Mouse (Mus musculus) stomach, embryonic 15.5 days (tissue): ENCODE measurements around the gene Hdac10. TPM values are rescaled to one million over a fixed set of nuclear protein-coding genes. Genes with fewer than 3 reads are reported as not detected.

Experiments used
- ATAC-seq: fragments of 200-750 bp; cut with Nextera tagmentation; 2 replicates; pipeline ENCODE4 v1.8.0; 2017; ENCODE audit warnings: low read depth, moderate number of reproducible peaks, moderate TSS enrichment; ENCODE audit not compliant: insufficient read depth, low FRiP score
- H3K27ac ChIP-seq: fragments of 300-500 bp; sonication (generic); 2 replicates; pipeline ENCODE4 v1.5.1; 2015; ENCODE audit warnings: mild to moderate bottlenecking, inconsistent platforms
- H3K27me3 ChIP-seq: fragments of 300-500 bp; sonication (generic); replicated peaks from 2 replicates; pipeline ENCODE4 v1.6.1; 2015; ENCODE audit warnings: inconsistent platforms
- H3K36me3 ChIP-seq: fragments of 300-500 bp; sonication (generic); 2 replicates; pipeline ENCODE4 v1.6.1; 2015; ENCODE audit warnings: inconsistent platforms
- H3K4me1 ChIP-seq: fragments of 300-500 bp; sonication (generic); 2 replicates; pipeline ENCODE4 v1.6.1; 2015; ENCODE audit warnings: inconsistent platforms
- H3K4me2 ChIP-seq: fragments of 300-500 bp; sonication (generic); 2 replicates; pipeline ENCODE4 v1.6.1; 2015; ENCODE audit warnings: mild to moderate bottlenecking, inconsistent platforms
- H3K4me3 ChIP-seq: fragments of 300-500 bp; sonication (generic); replicated peaks from 2 replicates; pipeline ENCODE4 v1.5.1; 2015; ENCODE audit warnings: inconsistent platforms
- H3K9ac ChIP-seq: fragments of 300-500 bp; sonication (generic); 2 replicates; pipeline ENCODE4 v1.6.1; 2015; ENCODE audit warnings: inconsistent platforms
- H3K9me3 ChIP-seq: fragments of 300-500 bp; sonication (generic); 2 replicates; pipeline ENCODE4 v1.6.1; 2016; ENCODE audit warnings: inconsistent platforms
- WGBS: fragments of 180-500 bp; shearing (Covaris S2); methylation state at CpG from one replicate; pipeline ENCODE4 v1.1.7; 2015; 5-methylcytosine and 5-hydroxymethylcytosine counted together
- polyA plus RNA-seq: library from polyadenylated mRNA; unstranded; fragments of >200 nt; fragmentation: Nextera tagmentation; extraction: Ambion mirVana; gene quantifications from 2 replicates; pipeline ENCODE4 v1.2.1, GENCODE M21; 2015

Gene Hdac10
- polyA plus RNA-seq, 1 experiment from 2014 or later = 20.9 TPM

DNA sequence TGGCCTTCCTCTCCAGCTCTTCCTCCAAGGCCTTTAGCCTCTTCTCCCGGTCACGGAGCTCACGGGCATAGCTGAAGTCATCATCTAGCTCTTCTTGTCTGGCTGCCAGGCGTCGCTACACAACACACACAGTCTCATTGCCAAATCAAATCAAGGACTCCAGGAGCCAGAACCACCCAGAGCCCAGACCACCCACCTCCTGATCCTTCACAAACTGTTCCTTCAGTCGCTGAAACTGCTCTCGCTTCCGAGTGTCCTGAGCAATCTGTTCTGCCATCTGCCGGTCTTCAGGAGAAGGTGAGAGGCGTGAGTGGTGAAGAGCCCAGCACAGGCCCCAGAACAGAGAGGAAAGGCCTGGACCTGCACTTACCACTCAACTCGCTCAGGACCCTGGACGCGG is 22.4 kb downstream of the Hdac10 start:
- no peak for ATAC-seq
- Histone ChIP-seq H3K27ac (no peak overlapping the region), H3K9ac (no peak overlapping the region), H3K4me3 (no peak overlapping the region), H3K4me2 (no peak overlapping the region), H3K27me3 (no peaks in the 10 kb centered on the region), H3K9me3 (no peaks in the 10 kb centered on the region), H3K4me1 (no peaks in the 10 kb centered on the region), H3K36me3 (peaks cover 80% of the 10 kb centered on the region)
- WGBS = 89% methylated on average over 13 of the region's 13 CpGs

DNA sequence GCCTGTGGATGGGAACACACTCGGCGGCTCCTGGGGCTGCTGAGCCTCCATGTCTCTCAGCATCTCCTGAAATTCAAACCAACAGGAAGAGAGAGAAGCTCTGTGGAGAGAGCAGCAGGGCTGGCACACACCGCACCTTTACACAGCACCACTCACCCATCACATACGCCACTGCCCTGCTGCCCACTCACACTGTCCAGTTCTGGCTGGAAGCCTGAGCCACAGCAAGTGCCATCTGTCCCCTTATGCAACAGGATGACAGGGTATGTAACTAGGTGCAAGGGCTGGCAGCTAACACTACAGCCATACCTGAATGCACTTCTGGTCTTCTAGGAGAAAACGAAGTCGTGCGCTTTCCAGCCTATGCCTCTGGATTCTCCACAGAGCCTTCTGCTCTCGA is 24.1 kb downstream of the Hdac10 start:
- H3K4me2 ChIP-seq = no peak overlapping the region
- H3K36me3 ChIP-seq = peaks cover 82% of the 10 kb centered on the region
- H3K9ac ChIP-seq = no peak overlapping the region
- H3K4me1 ChIP-seq = no peaks in the 10 kb centered on the region
- 95% methylated on average over 8 of the region's 8 CpGs for WGBS
- no peak for ATAC-seq
- no peak overlapping the region for H3K27ac ChIP-seq
- no peak overlapping the region for H3K4me3 ChIP-seq
- no peaks in the 10 kb centered on the region for H3K27me3 ChIP-seq
- no peaks in the 10 kb centered on the region for H3K9me3 ChIP-seq

GRCm38 (mm10) chr15:89103921-89104320 is 24.6 kb downstream of the Hdac10 start:
- no peak for ATAC-seq
- Histone ChIP-seq H3K27me3 (no peaks in the 10 kb centered on the region), H3K36me3 (peaks cover 83% of the 10 kb centered on the region), H3K9ac (no peak overlapping the region), H3K9me3 (no peaks in the 10 kb centered on the region), H3K4me3 (no peak overlapping the region), H3K4me1 (no peaks in the 10 kb centered on the region), H3K4me2 (no peak overlapping the region), H3K27ac (no peak overlapping the region)
- WGBS = 87% methylated on average over 10 of the region's 10 CpGs

DNA sequence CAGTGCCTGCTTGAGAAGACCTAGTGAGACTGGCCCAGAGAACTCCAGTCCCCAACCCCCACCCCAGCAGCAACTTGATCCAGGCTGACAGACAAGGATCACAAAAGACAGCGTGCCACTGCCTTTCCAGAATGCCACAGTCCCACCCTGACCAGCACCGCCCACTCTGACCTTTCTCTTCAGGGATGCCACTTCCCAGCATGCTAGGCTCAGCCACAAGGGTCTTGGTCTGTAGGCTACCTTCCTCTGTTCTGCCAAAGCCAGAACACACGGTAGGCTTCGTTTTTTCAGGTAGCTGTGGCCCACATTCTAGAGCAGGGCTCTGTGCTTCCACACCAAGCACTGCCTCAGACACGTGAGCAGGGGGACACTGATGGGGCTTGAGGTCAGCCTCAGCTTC is 25.9 kb downstream of the Hdac10 start:
- H3K4me3 ChIP-seq = no peak overlapping the region
- H3K9ac ChIP-seq = no peak overlapping the region
- H3K27ac ChIP-seq = no peak overlapping the region
- no peak overlapping the region for H3K4me2 ChIP-seq
- no peaks in the 10 kb centered on the region for H3K4me1 ChIP-seq
- peaks cover 87% of the 10 kb centered on the region for H3K36me3 ChIP-seq
- H3K27me3 ChIP-seq = no peaks in the 10 kb centered on the region
- 75% methylated on average over 5 of the region's 5 CpGs for WGBS
- H3K9me3 ChIP-seq = no peaks in the 10 kb centered on the region
- no peak for ATAC-seq

GRCm38 (mm10) chr15:89100823-89101222 is 27.7 kb downstream of the Hdac10 start:
- Histone ChIP-seq H3K27me3 (no peaks in the 10 kb centered on the region), H3K4me1 (no peaks in the 10 kb centered on the region), H3K4me3 (no peak overlapping the region), H3K4me2 (no peak overlapping the region), H3K9me3 (no peaks in the 10 kb centered on the region), H3K36me3 (peaks cover 90% of the 10 kb centered on the region), H3K9ac (no peak overlapping the region), H3K27ac (no peak overlapping the region)
- ATAC-seq = no peak
- 87% methylated on average over 12 of the region's 12 CpGs for WGBS

- WGBS = 90% methylated on average over 7 of the region's 7 CpGs
- no peak for ATAC-seq
- no peak overlapping the region for H3K27ac ChIP-seq
- H3K9ac ChIP-seq = no peak overlapping the region
- H3K27me3 ChIP-seq = no peaks in the 10 kb centered on the region
- H3K9me3 ChIP-seq = no peaks in the 10 kb centered on the region
- H3K4me2 ChIP-seq = no peak overlapping the region
- H3K4me1 ChIP-seq = no peaks in the 10 kb centered on the region
- peaks cover 85% of the 10 kb centered on the region for H3K36me3 ChIP-seq
- no peak overlapping the region for H3K4me3 ChIP-seq
Observed at GRCm38 (mm10) chr15:89098616-89099015, 29.9 kb downstream of the Hdac10 start.

DNA sequence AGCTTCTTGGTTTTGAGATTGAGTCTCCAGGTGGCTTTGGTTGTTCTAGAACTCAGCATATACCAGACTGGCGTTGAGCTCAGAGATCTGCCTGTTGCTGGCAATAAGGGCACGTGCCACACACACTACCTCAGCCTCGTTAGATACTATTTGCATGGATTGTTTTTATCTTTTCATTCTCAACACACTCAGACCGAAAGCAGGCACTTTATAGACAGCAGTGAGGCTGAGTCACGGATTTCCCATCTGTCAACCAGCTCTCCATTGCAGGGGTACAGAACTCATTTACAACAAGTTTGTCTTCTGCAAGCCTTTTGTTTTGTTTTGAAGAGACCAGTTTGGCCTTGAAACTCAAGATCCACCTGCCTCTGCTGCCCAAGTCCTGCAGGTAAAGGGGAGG is 31.1 kb downstream of the Hdac10 start:
- Histone ChIP-seq H3K36me3 (peaks cover 89% of the 10 kb centered on the region), H3K27me3 (no peaks in the 10 kb centered on the region), H3K4me2 (no peak overlapping the region), H3K9me3 (no peaks in the 10 kb centered on the region), H3K27ac (no peak overlapping the region), H3K4me1 (no peaks in the 10 kb centered on the region), H3K9ac (no peak overlapping the region), H3K4me3 (no peak overlapping the region)
- no peak for ATAC-seq
- 91% methylated on average over 5 of the region's 5 CpGs for WGBS

GRCm38 (mm10) chr15:89092181-89092580 is 36.3 kb downstream of the Hdac10 start:
- peaks cover 42% of the 10 kb centered on the region for H3K36me3 ChIP-seq
- H3K4me2 ChIP-seq = no peak overlapping the region
- ATAC-seq = no peak
- no peaks in the 10 kb centered on the region for H3K27me3 ChIP-seq
- H3K9me3 ChIP-seq = no peaks in the 10 kb centered on the region
- peaks cover 15% of the 10 kb centered on the region for H3K4me1 ChIP-seq
- H3K4me3 ChIP-seq = no peak overlapping the region
- H3K27ac ChIP-seq = no peak overlapping the region
- 87% methylated on average over 5 of the region's 5 CpGs for WGBS
- no peak overlapping the region for H3K9ac ChIP-seq

DNA sequence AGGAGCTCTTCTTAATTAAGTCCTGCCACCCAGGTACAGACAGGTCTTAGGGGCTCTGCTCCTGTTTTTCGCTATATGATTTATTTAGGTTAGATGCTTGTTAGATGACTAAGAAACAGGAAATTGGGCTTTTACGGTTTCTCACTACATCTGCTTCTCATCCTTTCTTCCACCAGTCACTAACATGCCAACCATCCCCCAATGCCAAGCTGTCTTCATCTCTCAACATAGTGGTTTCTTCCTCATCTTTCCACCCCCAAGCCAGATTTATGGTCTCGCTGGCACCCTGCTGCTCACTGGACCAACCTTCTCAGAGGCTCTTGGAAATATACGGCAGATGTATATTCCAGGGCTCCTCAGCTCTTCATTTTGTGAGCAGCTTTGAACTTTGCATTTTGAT is 37.8 kb downstream of the Hdac10 start:
- ATAC-seq = no peak
- H3K27ac ChIP-seq = no peak overlapping the region
- H3K27me3 ChIP-seq = no peaks in the 10 kb centered on the region
- H3K9me3 ChIP-seq = no peaks in the 10 kb centered on the region
- WGBS = 86% methylated on average over 4 of the region's 4 CpGs
- H3K4me1 ChIP-seq = peaks cover 15% of the 10 kb centered on the region
- H3K4me2 ChIP-seq = peak overlapping the region; percentile 3; the same call in 1 of the 2 replicates
- H3K4me3 ChIP-seq = no peak overlapping the region
- no peak overlapping the region for H3K9ac ChIP-seq
- peaks cover 36% of the 10 kb centered on the region for H3K36me3 ChIP-seq

DNA sequence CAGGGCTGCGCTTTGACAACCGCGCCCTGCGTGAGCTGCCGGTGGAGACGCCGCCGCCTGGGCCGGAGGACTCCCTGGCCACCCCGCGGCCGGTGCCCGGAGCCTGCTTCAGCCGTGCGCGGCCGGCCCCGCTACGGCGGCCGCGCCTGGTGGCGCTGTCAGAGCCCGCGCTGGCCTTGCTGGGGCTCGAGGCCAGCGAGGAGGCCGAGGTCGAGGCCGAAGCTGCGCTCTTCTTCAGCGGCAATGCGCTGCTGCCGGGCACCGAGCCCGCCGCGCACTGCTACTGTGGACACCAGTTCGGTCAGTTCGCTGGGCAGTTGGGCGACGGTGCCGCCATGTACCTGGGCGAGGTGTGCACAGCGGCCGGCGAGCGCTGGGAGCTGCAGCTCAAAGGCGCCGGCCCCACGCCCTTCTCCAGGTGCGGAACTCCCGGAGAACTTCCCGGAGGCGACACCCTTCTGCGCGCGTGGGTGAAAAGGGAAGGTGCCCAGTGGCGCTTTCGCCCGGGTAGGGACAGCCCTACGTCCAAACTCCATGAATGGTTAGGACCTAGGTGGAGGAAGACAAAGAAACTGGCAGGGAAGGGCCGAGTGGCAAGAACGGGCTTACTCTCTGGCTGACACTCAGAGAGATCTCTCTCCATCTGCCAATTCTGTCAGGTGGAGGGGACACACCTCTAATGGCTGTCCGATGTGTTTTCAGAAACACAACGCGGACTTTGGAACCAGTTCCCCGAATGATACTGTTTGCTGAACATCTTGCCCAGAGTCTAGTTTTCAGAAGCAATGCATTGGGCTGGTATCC is 39.0 kb downstream of the Hdac10 start:
- peaks cover 40% of the 10 kb centered on the region for H3K36me3 ChIP-seq
- no peaks in the 10 kb centered on the region for H3K27me3 ChIP-seq
- H3K4me2 ChIP-seq = peak overlapping the region; percentile 98
- H3K27ac ChIP-seq = peak overlapping the region; percentile 82
- peak; percentile 54 for ATAC-seq
- peak overlapping the region; percentile 90 for H3K4me3 ChIP-seq
- peak overlapping the region; percentile 93 for H3K9ac ChIP-seq
- 3% methylated on average over 68 of the region's 68 CpGs for WGBS
- no peaks in the 10 kb centered on the region for H3K9me3 ChIP-seq
- H3K4me1 ChIP-seq = peaks cover 15% of the 10 kb centered on the region

- Histone ChIP-seq H3K27ac (peak within 1 kb of the TSS; percentile 82), H3K27me3 (no peaks in the 10 kb centered on the region), H3K9ac (peak within 1 kb of the TSS; percentile 93), H3K4me2 (peak within 1 kb of the TSS; percentile 98), H3K9me3 (no peaks in the 10 kb centered on the region), H3K36me3 (peaks cover 39% of the 10 kb centered on the region), H3K4me1 (peaks cover 15% of the 10 kb centered on the region), H3K4me3 (peak within 1 kb of the TSS; percentile 90)
- ATAC-seq = peak; percentile 96
- WGBS = under 1% methylated on average over 38 of the region's 38 CpGs
Observed at GRCm38 (mm10) chr15:89088607-89089247, 39.8 kb downstream of the Hdac10 start, which contains the start of gene Selenoo. Selenoo (plus strand) TSS chr15:89089084.

DNA sequence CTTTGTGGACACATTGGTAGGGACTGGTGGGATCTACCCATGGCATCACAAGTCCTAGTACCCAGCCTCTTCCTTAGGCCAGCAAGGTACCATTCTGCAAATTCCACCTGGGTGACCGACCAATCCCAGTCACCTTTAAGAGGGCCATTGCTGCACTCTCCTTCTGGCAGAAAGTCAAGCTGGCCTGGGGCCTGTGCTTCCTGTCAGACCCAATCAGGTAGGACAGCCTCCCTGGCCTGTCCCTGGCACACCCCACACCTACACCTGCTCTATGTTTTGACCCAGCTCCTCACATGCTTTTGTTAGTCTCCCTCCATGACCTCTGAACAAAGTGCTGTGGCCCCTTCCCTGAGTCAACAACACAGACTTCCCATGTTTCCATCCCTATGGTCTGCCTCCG is 43.7 kb downstream of the Hdac10 start:
- 78% methylated on average over 2 of the region's 2 CpGs for WGBS
- Histone ChIP-seq H3K4me3 (no peak overlapping the region), H3K4me1 (peaks cover 5% of the 10 kb centered on the region; the same call in 1 of the 2 replicates), H3K36me3 (peaks cover 47% of the 10 kb centered on the region), H3K9me3 (no peaks in the 10 kb centered on the region), H3K4me2 (no peak overlapping the region), H3K9ac (no peak overlapping the region), H3K27ac (no peak overlapping the region), H3K27me3 (no peaks in the 10 kb centered on the region)
- ATAC-seq = no peak
